Mouse (Mus musculus) liver, postnatal 0 days (tissue): ENCODE measurements at regions not wholly inside any gene's neighbourhood (a gene's known extent, or its start where the extent isn't known, plus 50 kb on each side); places are given as distances from the start of the nearest gene placed in this dataset.

Source experiments
- ATAC-seq: fragments of 200-750 bp; cut with Nextera tagmentation; 2 replicates; pipeline ENCODE4 v1.8.0; 2017; ENCODE audit warnings: mild to moderate bottlenecking, moderate library complexity
- DNase-seq: peaks from one replicate; pipeline ENCODE4 v3.0.0-alpha.2; 2016
- H3K27ac ChIP-seq: fragments of 300-500 bp; sonication (generic); 2 replicates; pipeline ENCODE4 v1.5.1; 2014; ENCODE audit warnings: antibody characterized with exemption, moderate library complexity, mild to moderate bottlenecking, low read depth
- H3K27me3 ChIP-seq: fragments of 300-500 bp; sonication (generic); 2 replicates; pipeline ENCODE4 v1.6.1; 2014; ENCODE audit warnings: low read length, control low read depth, mixed read lengths; ENCODE audit not compliant: insufficient read depth
- H3K36me3 ChIP-seq: fragments of 300-500 bp; sonication (generic); replicated peaks from 2 replicates; pipeline ENCODE4 v1.6.1; 2014; ENCODE audit warnings: mild to moderate bottlenecking, control low read depth, low read length, moderate library complexity, mixed read lengths; ENCODE audit not compliant: insufficient read depth
- H3K4me1 ChIP-seq: fragments of 300-500 bp; sonication (generic); 2 replicates; pipeline ENCODE4 v1.6.1; 2014; ENCODE audit warnings: antibody characterized with exemption, mild to moderate bottlenecking, control low read depth; ENCODE audit not compliant: insufficient read depth
- H3K4me2 ChIP-seq: fragments of 300-500 bp; sonication (generic); 2 replicates; pipeline ENCODE4 v1.6.1; 2014; ENCODE audit warnings: low read depth, mild to moderate bottlenecking, low read length, moderate library complexity, mixed read lengths
- H3K4me3 ChIP-seq: fragments of 300-500 bp; sonication (generic); 2 replicates; pipeline ENCODE4 v1.5.1; 2014; ENCODE audit warnings: low read depth, low read length
- H3K9ac ChIP-seq: fragments of 300-500 bp; sonication (generic); replicated peaks from 2 replicates; pipeline ENCODE4 v1.6.1; 2014; ENCODE audit warnings: mild to moderate bottlenecking, moderate library complexity
- H3K9me3 ChIP-seq: fragments of 300-500 bp; sonication (generic); 2 replicates; pipeline ENCODE4 v1.6.1; 2016; ENCODE audit warnings: mild to moderate bottlenecking, control low read depth, low read length, mixed read lengths
- CTCF ChIP-seq: sonication (generic); IDR thresholded peaks from 2 replicates; pipeline ENCODE4 v1.5.1; 2016; ENCODE audit warnings: antibody characterized with exemption, low read depth
- EP300 ChIP-seq: IDR thresholded peaks from 2 replicates; pipeline ENCODE4 v1.6.1; 2016; ENCODE audit warnings: antibody characterized with exemption, low read depth, mild to moderate bottlenecking
- WGBS: fragments of 180-500 bp; shearing (Covaris S2); extraction: QIAGEN DNeasy Blood & Tissue Kit; methylation state at CpG from one replicate; pipeline ENCODE4 v1.1.7; 2014; ENCODE audit not compliant: insufficient replicate concordance; 5-methylcytosine and 5-hydroxymethylcytosine counted together

DNA sequence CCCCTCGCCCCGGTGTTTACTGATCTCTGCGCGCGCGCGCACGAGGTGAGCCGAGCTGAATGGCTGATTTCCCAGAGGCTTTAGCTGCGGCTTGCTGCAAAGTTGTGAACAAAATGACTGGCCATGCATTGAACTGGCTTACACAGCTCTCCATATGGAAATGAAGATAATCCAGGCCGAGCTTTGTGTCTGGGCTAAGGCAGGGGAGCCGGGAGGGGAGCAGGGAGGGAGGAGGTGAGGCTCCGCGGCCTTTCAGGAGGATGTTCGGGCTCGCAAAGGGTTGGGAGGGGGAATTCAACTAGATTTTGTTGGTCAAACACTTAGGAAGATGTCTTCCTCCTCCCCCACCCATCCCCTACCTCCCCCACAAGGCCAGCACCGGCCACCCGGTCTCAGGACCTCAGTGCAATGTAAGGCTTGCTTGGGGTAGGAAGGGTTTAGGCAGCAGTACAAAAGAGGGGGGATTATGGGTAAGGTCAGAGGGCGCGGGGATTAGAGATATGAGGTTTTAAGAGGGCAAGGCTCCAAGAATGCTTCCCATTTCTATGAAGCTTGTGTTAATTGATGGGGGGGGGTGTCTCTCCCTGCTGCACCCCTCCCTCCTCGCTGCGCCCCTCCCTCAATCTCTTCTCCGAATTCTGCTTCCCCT, 143.3 kb upstream of the Lhx5 start:
- H3K27me3 ChIP-seq: peaks cover 35% of the 10 kb centered on the region
- ATAC-seq (no peak), DNase-seq (no peak)
- H3K9ac ChIP-seq: no peak overlapping the region
- no peak overlapping the region for H3K27ac ChIP-seq
- no peak for TF ChIP-seq EP300
- TF ChIP-seq CTCF: no peak
- no peak overlapping the region for H3K4me3 ChIP-seq
- H3K4me1 ChIP-seq: no peaks in the 10 kb centered on the region
- H3K36me3 ChIP-seq: no peaks in the 10 kb centered on the region
- whole genome bisulfite sequencing: 11% methylated on average over 23 of the region's 23 CpGs
- no peaks in the 10 kb centered on the region for H3K9me3 ChIP-seq
- no peak overlapping the region for H3K4me2 ChIP-seq

DNA sequence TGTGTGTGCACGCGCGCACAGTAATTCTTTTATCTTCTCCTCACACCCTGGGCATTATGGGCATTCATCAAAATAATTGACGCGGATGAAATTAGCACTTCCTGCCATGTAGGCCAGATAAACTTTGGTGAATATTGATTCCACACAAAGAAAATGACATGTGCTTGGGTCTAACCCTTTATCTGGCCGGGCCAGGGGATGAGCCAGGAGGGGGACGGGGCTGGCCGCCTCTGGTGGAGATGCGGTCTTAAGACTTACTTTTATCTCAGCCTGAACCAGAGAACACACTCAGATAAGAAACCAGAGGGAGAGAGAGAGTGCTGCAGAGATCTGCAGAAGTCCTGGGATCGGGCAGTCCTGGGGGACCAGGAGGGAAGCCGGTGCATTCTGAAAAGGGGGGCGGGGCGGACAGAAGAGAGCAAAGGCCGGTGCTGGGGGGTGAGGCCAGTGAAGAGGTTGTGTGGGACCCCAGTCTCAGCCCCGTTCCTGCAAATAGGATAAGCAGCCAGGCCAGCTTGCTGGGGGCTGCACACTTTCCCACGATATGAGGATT, 136.9 kb upstream of the Lhx5 start:
- Histone ChIP-seq H3K4me2 (no peak overlapping the region), H3K36me3 (no peaks in the 10 kb centered on the region), H3K4me3 (no peak overlapping the region), H3K9me3 (no peaks in the 10 kb centered on the region), H3K4me1 (no peaks in the 10 kb centered on the region), H3K27me3 (peaks cover 10% of the 10 kb centered on the region), H3K27ac (no peak overlapping the region), H3K9ac (no peak overlapping the region)
- WGBS: 32% methylated on average over 16 of the region's 16 CpGs
- TF ChIP-seq CTCF: no peak
- TF ChIP-seq EP300: 0 out of 2 replicates have a peak, but pooled peaks have one; percentile 12
- ATAC-seq (no peak), DNase-seq (no peak)

DNA sequence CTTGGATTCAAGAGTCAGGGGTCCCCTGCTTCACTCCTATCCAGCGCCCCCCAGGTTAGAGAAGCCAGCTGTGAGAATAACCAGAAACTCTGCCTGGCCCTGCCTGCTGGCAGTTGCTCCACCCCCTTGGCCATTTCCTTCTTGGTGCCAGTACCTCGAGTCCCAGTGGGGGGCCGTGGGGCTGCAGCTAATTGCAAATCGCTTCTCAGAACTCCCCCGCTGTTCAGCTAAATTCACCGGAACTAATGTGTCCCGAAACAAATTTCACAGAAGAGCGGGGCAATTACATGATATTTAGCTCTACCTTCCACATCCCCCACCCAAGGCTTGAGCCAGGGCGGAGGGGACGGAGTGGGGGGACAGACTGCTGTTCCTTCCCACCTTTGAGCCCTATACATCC, 134.3 kb upstream of the Lhx5 start:
- 18% methylated on average over 10 of the region's 10 CpGs for WGBS
- H3K4me1 ChIP-seq: no peaks in the 10 kb centered on the region

DNA sequence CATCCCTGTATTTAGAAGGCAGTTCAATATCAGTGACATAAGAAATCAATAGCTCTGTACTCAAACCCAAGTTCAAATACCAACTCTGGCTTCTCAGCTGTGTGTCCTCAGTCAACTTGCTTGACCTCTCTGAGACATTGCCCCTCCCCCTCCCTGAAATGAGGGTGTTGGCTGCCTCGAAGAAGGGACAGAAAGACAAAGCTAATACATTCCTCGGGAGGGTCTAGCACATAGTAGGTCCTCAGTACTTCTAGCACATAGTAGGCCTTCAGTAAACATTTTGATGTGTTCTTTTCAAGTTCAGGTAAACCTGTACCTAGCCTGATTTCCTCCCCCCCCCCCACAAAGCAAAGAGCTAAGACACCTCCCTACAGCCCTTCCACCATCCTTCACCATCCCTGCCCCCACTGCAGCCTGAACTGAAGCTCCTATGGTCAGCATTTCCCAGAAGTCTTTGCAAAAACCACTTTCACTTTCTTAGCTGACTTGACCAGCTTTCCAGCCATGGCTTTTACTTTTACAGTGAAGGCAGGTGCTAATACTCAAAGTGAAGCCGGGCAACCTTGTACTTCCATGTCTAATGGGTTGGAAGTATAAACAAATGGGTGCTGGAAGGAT, 133.7 kb upstream of the Lhx5 start:
- ATAC-seq (no peak), DNase-seq (no peak)
- no peaks in the 10 kb centered on the region for H3K36me3 ChIP-seq
- no peak overlapping the region for H3K4me2 ChIP-seq
- H3K9ac ChIP-seq: no peak overlapping the region
- peaks cover 40% of the 10 kb centered on the region for H3K27me3 ChIP-seq
- H3K27ac ChIP-seq: no peak overlapping the region
- TF ChIP-seq CTCF (no peak), EP300 (no peak)
- 44% methylated on average over 3 of the region's 3 CpGs for WGBS
- H3K4me1 ChIP-seq: no peaks in the 10 kb centered on the region
- H3K9me3 ChIP-seq: no peaks in the 10 kb centered on the region
- H3K4me3 ChIP-seq: no peak overlapping the region

More for the DNA sequence above, 134.3 kb upstream of the Lhx5 start:
- H3K36me3 ChIP-seq: no peaks in the 10 kb centered on the region
- H3K4me2 ChIP-seq: no peak overlapping the region
- H3K27ac ChIP-seq: no peak overlapping the region
- H3K9me3 ChIP-seq: no peaks in the 10 kb centered on the region
- DNase-seq (no peak), ATAC-seq (no peak)
- H3K27me3 ChIP-seq: peaks cover 34% of the 10 kb centered on the region
- no peak overlapping the region for H3K4me3 ChIP-seq
- TF ChIP-seq EP300 (no peak), CTCF (no peak)
- H3K9ac ChIP-seq: no peak overlapping the region

DNA sequence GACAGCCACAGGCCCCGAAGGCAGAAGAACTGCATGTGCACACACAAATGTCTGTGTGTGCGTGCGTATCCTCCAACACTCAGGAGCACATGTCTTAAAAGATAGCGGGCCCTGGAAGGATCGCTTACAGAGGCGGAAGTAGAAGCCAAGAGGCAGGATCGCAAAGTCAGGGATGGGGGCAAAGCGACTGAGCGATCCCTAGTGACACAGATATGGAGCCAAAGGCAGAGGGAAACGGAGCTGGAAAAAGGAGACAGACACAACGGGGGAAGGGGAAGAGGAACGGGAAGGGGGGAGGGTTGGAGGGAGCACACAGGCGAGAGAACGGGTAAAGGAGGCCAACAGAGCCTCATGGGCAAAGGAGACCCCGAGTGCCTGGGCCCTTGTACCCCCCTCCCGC, 129.8 kb upstream of the Lhx5 start:
- Histone ChIP-seq H3K4me3 (no peak overlapping the region), H3K4me1 (no peaks in the 10 kb centered on the region), H3K27me3 (peaks cover 55% of the 10 kb centered on the region), H3K4me2 (no peak overlapping the region), H3K9me3 (no peaks in the 10 kb centered on the region), H3K9ac (no peak overlapping the region), H3K36me3 (no peaks in the 10 kb centered on the region), H3K27ac (no peak overlapping the region)
- TF ChIP-seq CTCF (no peak), EP300 (no peak)
- under 1% methylated on average over 15 of the region's 16 CpGs for WGBS
- DNase-seq (no peak), ATAC-seq (no peak)

DNA sequence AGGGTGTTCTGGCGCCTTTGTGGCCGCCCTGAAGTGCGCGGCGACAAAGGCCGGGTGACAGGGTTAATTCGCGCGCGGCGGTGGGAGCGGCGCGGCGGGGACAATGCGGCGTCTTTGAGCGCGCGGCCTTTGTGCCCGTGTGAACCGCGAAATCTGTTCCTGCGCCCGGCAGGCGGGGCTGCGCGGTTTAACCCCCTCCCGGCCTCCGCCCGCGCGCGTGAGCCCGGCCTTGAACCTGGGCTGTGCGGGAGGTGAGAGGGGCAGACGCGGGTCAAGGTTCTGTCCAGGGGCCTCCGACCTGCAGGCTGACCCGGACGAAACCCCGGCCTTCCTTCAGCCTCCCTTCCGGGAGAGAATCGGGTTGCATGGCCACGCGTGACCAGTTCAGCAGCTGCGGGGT, 129.2 kb upstream of the Lhx5 start:
- TF ChIP-seq EP300 (no peak), CTCF (no peak)
- Histone ChIP-seq H3K27me3 (peaks cover 53% of the 10 kb centered on the region), H3K27ac (no peak overlapping the region), H3K36me3 (no peaks in the 10 kb centered on the region), H3K4me2 (no peak overlapping the region), H3K9me3 (no peaks in the 10 kb centered on the region), H3K4me1 (no peaks in the 10 kb centered on the region), H3K9ac (no peak overlapping the region), H3K4me3 (no peak overlapping the region)
- WGBS: 3% methylated on average over 21 of the region's 47 CpGs
- DNase-seq (no peak), ATAC-seq (no peak)

DNA sequence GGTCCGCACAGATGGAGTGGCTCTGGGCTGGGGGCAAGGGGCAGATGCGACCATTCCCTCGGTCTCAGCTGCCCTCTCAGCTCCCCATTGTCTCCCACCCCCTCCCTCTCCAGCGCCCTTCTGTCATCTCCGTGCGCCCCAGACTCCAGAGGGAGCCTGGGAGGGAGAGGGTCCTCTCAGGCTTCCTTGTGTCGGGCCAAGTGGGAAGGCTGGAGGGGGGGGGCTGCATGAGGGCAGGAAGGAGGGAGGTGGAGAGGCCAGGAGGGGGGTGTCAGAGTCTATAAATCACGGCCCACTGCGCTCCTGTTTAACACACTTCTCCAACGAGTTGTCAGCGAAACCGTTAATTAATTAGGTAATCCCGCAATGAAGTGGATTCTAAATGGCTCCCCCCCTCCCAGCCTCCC, 127.2 kb upstream of the Lhx5 start:
- no peaks in the 10 kb centered on the region for H3K36me3 ChIP-seq
- 27% methylated on average over 11 of the region's 13 CpGs for WGBS
- no peak overlapping the region for H3K9ac ChIP-seq
- H3K4me3 ChIP-seq: no peak overlapping the region
- TF ChIP-seq CTCF (no peak), EP300 (no peak)
- no peak overlapping the region for H3K27ac ChIP-seq
- peaks cover 46% of the 10 kb centered on the region for H3K27me3 ChIP-seq
- no peaks in the 10 kb centered on the region for H3K9me3 ChIP-seq
- no peak for DNase-seq
- no peak overlapping the region for H3K4me2 ChIP-seq
- H3K4me1 ChIP-seq: no peaks in the 10 kb centered on the region
- ATAC-seq: no peak
